Mouse (Mus musculus) heart, embryonic 13.5 days (tissue): ENCODE measurements around the gene Plcb1. TPM values are rescaled to one million over a fixed set of nuclear protein-coding genes. Genes with fewer than 3 reads are reported as not detected.
A peak's percentile ranks its signal among the peaks of the same experiment; 100 is the strongest.

ENCODE experiments used
- ATAC-seq: fragments of 200-750 bp; cut with Nextera tagmentation; 2 replicates; pipeline ENCODE4 v1.8.0; 2017; ENCODE audit warnings: moderate TSS enrichment; ENCODE audit not compliant: insufficient number of reproducible peaks, low FRiP score, low TSS enrichment; ENCODE audit errors: extremely low read depth
- H3K27ac ChIP-seq: fragments of 300-500 bp; sonication (generic); replicated peaks from 2 replicates; pipeline ENCODE4 v1.5.1; 2015; ENCODE audit warnings: moderate library complexity, mild to moderate bottlenecking, inconsistent platforms
- H3K27me3 ChIP-seq: fragments of 300-500 bp; sonication (generic); replicated peaks from 2 replicates; pipeline ENCODE4 v1.6.1; 2015; ENCODE audit warnings: mild to moderate bottlenecking, inconsistent platforms
- H3K36me3 ChIP-seq: fragments of 300-500 bp; sonication (generic); 2 replicates; pipeline ENCODE4 v1.6.1; 2015; ENCODE audit warnings: mild to moderate bottlenecking, inconsistent platforms
- H3K4me1 ChIP-seq: fragments of 300-500 bp; sonication (generic); 2 replicates; pipeline ENCODE4 v1.6.1; 2015; ENCODE audit warnings: inconsistent platforms
- H3K4me2 ChIP-seq: fragments of 300-500 bp; sonication (generic); 2 replicates; pipeline ENCODE4 v1.6.1; 2015; ENCODE audit warnings: inconsistent platforms, mild to moderate bottlenecking, moderate library complexity
- H3K4me3 ChIP-seq: fragments of 300-500 bp; sonication (generic); 2 replicates; pipeline ENCODE4 v1.5.1; 2015; ENCODE audit warnings: moderate library complexity, mild to moderate bottlenecking, inconsistent platforms
- H3K9ac ChIP-seq: fragments of 300-500 bp; sonication (generic); 2 replicates; pipeline ENCODE4 v1.6.1; 2015; ENCODE audit warnings: inconsistent platforms, mild to moderate bottlenecking, moderate library complexity
- H3K9me3 ChIP-seq: fragments of 300-500 bp; sonication (generic); 2 replicates; pipeline ENCODE4 v1.6.1; 2016; ENCODE audit warnings: inconsistent platforms
- WGBS: fragments of 180-500 bp; shearing (Covaris S2); methylation state at CpG from one replicate; pipeline ENCODE4 v1.1.7; 2015; ENCODE audit warnings: mixed read lengths; 5-methylcytosine and 5-hydroxymethylcytosine counted together
- polyA plus RNA-seq: library from polyadenylated mRNA; unstranded; fragments of >200 nt; fragmentation: Nextera tagmentation; extraction: Ambion mirVana; gene quantifications from 2 replicates; pipeline ENCODE4 v1.2.1, GENCODE M21; 2015

Gene Plcb1
- polyA plus RNA-seq, 1 experiment from 2014 or later, result 5.9 TPM

DNA sequence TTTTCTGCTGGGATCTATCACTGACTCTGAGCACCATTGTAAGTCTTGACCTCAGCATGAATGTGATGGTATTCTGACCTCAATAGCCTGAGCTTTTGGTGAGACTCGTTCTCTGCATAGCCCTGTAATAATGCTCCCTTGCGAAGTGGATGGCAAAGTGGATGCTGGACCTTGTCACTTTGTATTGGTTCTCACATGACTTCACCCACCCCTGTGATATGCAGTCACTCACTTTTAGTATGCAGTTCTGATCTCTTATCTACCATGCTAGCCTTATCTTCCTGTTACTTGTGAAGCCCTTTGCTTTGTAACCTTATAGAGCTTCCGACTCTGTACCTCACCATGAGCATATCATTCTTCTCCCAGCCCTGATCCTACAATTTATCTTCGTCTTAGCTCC lies 57.0 kb downstream of the Plcb1 start:
- H3K4me3 ChIP-seq, result no peak overlapping the region
- H3K27me3 ChIP-seq, result no peaks in the 10 kb centered on the region

DNA sequence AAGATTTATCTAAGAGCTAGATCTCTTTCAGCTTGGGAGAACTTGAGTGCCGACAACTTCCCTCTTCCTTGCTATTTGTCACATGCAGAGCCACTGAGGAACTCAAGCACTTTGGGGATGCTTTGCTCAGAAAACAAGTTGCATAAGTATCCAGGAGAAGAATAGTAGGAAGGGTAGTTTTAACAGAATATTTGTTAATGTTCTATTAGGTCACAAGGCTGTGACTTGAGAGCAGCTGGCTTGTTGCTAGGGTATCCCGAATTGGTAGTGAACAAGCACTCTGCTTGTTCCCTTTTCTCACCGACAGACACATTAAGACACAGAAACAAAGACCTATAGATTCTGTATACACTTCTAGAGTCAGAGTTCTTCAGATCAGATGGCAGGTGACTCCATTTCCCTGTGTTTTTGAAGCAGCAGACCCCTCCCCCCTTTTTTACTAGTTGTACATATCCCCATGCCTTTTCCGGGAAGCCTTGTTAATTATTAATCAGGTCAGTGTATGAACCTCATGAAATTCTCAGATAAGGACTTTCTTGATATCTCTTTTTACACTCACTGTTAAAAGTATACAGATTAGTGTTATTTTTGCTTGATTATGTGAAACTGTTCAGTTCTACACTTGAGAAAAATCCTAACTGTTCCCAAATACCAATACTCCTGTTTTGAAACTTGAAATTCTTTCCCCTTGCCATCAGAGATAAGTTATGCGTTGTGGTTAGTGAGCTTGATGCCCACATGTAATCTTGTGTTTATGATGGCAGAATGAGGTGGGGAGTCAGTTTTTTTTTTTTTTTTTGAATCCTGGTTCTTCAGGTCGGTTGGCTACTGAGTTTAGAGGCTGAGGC lies 58.7 kb downstream of the Plcb1 start:
- 60% methylated on average over 6 of the region's 6 CpGs for WGBS
- H3K4me2 ChIP-seq, result no peak overlapping the region
- ATAC-seq, result no peak

More for the DNA sequence above, 57.0 kb downstream of the Plcb1 start:
- Histone ChIP-seq H3K4me2 (no peak overlapping the region), H3K27ac (no peak overlapping the region), H3K4me1 (no peaks in the 10 kb centered on the region), H3K36me3 (no peaks in the 10 kb centered on the region), H3K9me3 (no peaks in the 10 kb centered on the region), H3K9ac (no peak overlapping the region)
- ATAC-seq, result no peak
- 50% methylated on average over 4 of the region's 4 CpGs for WGBS

DNA sequence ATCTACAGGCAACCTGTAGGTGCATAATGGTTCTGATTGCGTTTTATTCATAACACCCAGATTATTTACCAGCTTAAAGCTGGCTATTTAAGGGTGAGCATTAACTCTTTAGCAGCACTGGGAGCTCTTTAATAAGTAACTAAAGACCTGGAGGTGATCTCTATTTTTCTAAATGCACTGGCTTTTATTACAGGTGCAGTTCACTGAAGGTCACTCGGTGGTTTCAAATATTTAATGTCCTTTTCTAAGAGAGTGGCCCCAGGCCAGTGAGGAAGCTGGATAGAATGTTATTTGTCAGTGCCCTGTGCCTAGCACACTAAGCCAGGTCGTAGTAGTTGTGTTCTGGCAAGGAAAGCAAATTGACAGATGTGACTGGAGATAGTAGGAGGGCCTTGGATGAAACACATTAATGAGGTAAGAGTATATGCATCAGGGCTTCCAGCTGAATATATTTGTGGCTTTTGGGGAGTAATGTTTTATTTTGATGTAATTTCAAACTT lies 59.4 kb downstream of the Plcb1 start:
- WGBS, result 69% methylated on average over 3 of the region's 3 CpGs
- Histone ChIP-seq H3K4me3 (no peak overlapping the region), H3K9me3 (no peaks in the 10 kb centered on the region), H3K9ac (no peak overlapping the region), H3K4me1 (no peaks in the 10 kb centered on the region), H3K27ac (no peak overlapping the region), H3K36me3 (no peaks in the 10 kb centered on the region), H3K27me3 (no peaks in the 10 kb centered on the region), H3K4me2 (no peak overlapping the region)
- ATAC-seq, result no peak

More for the DNA sequence above, 58.7 kb downstream of the Plcb1 start:
- Histone ChIP-seq H3K27me3 (no peaks in the 10 kb centered on the region), H3K4me3 (no peak overlapping the region), H3K27ac (no peak overlapping the region), H3K36me3 (no peaks in the 10 kb centered on the region), H3K9ac (no peak overlapping the region), H3K9me3 (no peaks in the 10 kb centered on the region), H3K4me1 (no peaks in the 10 kb centered on the region)

DNA sequence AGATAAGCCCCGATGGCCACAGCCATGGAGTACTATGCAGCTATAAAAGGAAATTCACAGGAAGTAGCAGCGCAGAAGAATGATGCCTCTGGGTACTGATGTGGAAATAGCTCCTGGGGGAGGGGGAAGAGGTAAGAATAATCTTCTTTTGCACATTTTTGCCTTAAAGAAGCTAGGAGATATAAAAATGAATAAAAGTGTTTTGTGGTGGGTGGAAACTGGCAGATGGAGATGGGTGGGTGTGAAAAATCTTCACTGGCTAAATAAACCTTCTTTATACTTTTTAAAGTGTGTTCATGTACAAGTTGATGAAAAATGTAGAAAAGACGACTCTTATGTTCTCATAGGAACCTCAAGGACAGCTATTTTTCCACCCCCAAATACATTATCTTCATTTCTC lies 60.7 kb downstream of the Plcb1 start:
- Histone ChIP-seq H3K27me3 (no peaks in the 10 kb centered on the region), H3K36me3 (no peaks in the 10 kb centered on the region), H3K27ac (no peak overlapping the region), H3K9ac (no peak overlapping the region), H3K4me2 (no peak overlapping the region), H3K9me3 (no peaks in the 10 kb centered on the region), H3K4me1 (no peaks in the 10 kb centered on the region), H3K4me3 (no peak overlapping the region)
- 68% methylated on average over 3 of the region's 3 CpGs for WGBS
- no peak for ATAC-seq

DNA sequence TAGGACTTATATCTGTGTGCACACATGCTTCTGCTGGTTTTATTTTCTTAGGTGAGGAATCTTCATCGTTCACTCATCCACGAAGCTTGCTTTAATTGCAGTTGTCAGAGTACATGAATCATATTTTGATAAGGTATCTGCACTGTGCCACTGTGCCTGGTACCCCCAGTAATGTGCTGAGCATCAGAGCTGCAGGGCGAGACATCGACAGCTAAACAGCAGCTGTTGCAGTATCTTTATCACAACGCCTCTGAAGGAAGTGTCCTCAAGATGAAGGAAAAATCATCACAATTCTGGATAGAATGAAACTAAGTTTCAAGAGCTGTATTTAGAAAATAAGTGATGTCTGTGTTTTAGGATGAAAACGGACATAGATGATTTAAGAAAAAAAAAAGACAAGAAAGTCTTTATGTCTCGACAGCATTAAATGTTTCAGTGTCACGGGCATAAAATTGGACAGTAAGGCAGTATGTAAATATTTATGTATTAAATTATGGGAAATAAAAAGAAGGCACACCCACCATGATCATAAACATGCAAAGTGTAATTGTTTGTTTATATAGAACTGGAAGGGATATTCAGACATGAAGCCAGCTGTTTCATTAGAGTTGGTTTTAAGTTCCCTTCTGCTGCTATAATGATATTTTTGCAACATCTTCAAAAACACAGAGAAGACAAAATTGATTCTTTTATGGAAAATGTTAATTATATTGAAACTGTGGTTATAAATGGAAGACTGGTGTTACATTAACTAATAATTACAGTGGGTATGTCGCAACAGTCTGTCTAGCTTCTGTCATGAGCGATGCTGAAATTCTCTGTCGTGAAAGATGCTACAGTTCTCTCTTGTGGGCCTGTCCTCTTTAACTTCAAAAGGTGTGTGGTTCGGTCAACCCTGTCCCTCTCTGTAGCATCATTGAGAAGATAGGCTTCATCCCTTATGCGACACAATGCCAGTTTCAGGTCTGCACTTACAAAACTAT lies 65.6 kb downstream of the Plcb1 start:
- Histone ChIP-seq H3K9me3 (no peaks in the 10 kb centered on the region), H3K9ac (no peak overlapping the region), H3K4me2 (no peak overlapping the region), H3K36me3 (no peaks in the 10 kb centered on the region), H3K4me3 (no peak overlapping the region), H3K27me3 (no peaks in the 10 kb centered on the region), H3K4me1 (peaks cover 5% of the 10 kb centered on the region), H3K27ac (no peak overlapping the region)
- no peak for ATAC-seq
- WGBS, result 63% methylated on average over 13 of the region's 13 CpGs

DNA sequence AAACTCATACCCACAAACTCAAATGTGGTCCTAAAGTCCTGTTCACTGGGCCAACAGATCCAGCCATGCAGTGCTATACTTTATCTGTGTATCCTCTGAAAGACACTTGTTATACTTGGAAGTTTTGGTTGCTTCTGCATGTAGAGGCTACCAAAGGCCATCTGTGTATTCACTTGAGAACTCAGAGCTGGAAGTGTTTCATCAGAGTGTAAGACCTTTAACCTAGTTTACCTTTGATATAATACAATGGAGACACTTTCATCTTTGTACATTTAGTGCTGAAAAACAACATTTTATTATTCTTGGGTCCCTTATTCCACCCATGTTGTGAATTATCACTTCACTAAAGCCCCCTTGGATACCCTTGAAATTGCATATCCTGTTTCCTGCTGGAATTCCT lies 70.4 kb downstream of the Plcb1 start:
- no peaks in the 10 kb centered on the region for H3K9me3 ChIP-seq
- no peak overlapping the region for H3K27ac ChIP-seq
- ATAC-seq, result no peak
- no peaks in the 10 kb centered on the region for H3K27me3 ChIP-seq
- H3K9ac ChIP-seq, result no peak overlapping the region
- no peak overlapping the region for H3K4me3 ChIP-seq
- H3K36me3 ChIP-seq, result no peaks in the 10 kb centered on the region
- H3K4me2 ChIP-seq, result no peak overlapping the region
- peaks cover 5% of the 10 kb centered on the region for H3K4me1 ChIP-seq

DNA sequence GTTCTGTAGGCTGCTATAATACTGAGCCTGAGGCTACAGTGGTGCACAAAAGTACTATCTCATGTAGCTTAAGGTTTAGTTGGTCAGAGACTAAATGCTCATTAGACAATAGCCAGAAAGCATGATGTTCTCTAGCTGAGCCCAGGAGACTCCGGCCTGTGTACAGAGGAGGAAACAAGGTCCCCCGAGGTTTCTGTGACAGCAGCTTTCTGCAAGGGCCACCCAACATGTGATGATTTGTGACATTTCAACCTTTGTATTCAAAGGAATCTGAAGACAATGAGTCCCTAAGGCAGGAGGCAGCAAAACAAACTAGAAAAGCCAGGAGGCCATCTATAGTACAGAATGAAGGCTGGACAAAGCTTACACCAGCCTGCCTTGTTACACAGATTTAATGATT lies 70.8 kb downstream of the Plcb1 start:
- H3K27ac ChIP-seq, result no peak overlapping the region
- no peak overlapping the region for H3K4me2 ChIP-seq
- H3K27me3 ChIP-seq, result no peaks in the 10 kb centered on the region
- H3K4me1 ChIP-seq, result peaks cover 5% of the 10 kb centered on the region
- WGBS, result 55% methylated on average over 2 of the region's 2 CpGs
- no peaks in the 10 kb centered on the region for H3K9me3 ChIP-seq
- H3K4me3 ChIP-seq, result no peak overlapping the region
- no peak for ATAC-seq
- no peak overlapping the region for H3K9ac ChIP-seq
- no peaks in the 10 kb centered on the region for H3K36me3 ChIP-seq

DNA sequence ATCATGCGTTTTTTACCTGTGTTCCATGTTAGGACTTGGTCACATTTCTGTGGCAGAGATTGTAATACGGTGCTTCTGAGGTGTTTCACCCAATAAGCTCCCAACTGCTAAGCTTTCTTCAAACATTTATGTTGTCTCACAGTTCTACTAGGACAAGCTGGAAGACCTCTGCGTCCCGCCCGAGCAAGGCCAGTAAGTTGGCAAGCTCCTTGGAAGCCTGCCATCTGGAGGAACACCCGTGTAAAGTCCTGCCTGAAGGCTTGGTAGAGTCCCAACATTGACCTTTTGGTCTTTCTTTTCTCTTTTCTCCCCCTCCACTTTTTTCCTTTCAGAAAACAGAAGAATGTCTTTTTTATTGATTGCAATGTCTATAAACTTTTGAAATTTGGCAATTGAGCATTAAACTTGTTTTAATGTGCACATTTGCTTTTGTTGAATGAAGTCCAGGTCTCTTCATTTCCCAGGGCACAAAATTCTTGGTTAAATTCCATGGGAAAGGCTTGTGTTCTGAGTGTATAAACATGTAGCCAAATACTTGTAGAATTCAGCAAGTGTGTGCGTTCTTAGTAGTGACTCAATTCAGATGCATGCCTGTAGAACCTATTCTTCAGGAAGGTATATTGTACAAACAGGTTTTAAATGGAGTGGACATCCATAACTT lies 79.2 kb downstream of the Plcb1 start:
- Histone ChIP-seq H3K4me2 (no peak overlapping the region), H3K27ac (no peak overlapping the region), H3K4me1 (no peaks in the 10 kb centered on the region), H3K27me3 (no peaks in the 10 kb centered on the region), H3K36me3 (no peaks in the 10 kb centered on the region), H3K9ac (no peak overlapping the region), H3K9me3 (no peaks in the 10 kb centered on the region), H3K4me3 (no peak overlapping the region)
- WGBS, result 74% methylated on average over 7 of the region's 7 CpGs
- no peak for ATAC-seq

DNA sequence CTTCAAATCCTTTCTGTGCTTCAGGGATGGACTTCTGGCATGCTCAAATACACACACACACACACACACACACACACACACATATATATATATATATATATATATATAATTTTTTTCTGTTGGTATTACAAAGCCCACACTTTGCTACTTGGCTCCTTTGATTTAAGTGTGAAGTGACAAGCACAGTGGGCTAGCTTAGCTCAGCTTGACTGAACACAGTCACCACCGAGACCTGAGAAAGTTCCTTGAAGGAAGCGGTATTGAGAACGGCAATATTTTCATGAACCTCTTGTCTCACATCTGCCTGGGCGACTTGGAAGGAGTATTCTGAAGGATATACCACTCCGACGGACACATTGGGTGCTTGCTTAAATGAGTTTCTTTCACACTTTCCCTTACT lies 81.5 kb downstream of the Plcb1 start:
- Histone ChIP-seq H3K4me1 (peaks cover 12% of the 10 kb centered on the region), H3K9ac (no peak overlapping the region), H3K36me3 (no peaks in the 10 kb centered on the region), H3K4me3 (no peak overlapping the region), H3K4me2 (no peak overlapping the region), H3K9me3 (no peaks in the 10 kb centered on the region), H3K27me3 (no peaks in the 10 kb centered on the region), H3K27ac (no peak overlapping the region)
- 81% methylated on average over 6 of the region's 6 CpGs for WGBS
- no peak for ATAC-seq

DNA sequence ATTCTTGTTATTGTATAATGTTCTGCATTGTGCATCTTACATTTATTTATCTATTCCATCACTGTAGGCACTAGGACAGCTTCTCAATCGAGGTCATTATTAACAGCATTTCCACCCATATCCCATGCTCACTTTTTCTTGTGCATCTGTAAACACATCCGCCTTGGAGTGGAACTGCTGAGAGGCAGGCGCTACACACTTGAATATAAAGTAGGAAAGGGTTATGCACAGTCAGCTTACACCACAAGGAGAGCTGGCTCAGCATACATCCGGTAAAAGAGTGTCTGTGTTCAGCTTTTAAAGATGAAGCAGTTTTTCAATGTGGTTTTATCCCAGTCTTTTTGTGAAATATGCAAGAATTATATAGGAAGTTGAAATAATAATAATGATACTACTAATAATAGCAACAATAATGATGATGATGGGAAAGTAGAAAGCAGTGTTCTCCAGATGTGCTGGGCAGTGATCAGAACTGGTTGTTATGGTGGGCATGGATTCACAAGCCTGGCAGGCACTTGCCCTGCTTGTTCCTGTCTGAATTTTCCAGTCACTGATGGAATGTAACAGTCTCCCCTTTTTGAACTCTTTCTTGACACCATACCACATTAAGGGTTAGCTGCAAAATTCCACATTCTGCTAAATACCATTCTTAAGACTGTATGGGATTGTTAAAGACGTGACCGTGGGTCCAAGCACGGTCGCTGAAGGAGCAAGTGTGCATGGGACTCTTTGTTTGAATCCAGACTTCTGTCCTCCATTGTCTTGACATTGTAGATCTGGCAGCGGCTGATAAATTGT lies 86.0 kb downstream of the Plcb1 start:
- Histone ChIP-seq H3K9ac (no peak overlapping the region), H3K4me1 (peaks cover 18% of the 10 kb centered on the region), H3K27ac (peak overlapping the region; percentile 80), H3K36me3 (no peaks in the 10 kb centered on the region), H3K9me3 (no peaks in the 10 kb centered on the region), H3K4me2 (peak overlapping the region; percentile 55), H3K4me3 (no peak overlapping the region), H3K27me3 (no peaks in the 10 kb centered on the region)
- no peak for ATAC-seq
- WGBS, result 38% methylated on average over 9 of the region's 9 CpGs

DNA sequence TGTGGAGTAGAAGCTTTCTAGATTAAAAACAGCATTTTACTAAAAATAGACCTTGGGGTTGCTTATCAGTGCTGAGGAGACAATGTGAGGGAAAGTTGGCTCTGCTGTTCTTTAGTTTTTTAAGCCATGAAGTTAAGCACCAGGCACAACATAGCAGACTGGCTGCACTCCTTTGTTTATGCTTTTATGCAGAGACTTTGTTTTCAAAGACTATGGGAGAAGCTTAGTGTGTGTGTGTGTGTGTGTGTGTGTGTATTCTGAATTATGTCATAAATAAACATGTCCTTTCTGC lies 86.6 kb downstream of the Plcb1 start:
- no peak for ATAC-seq

More for the DNA sequence above, 86.6 kb downstream of the Plcb1 start:
- no peaks in the 10 kb centered on the region for H3K9me3 ChIP-seq
- H3K27me3 ChIP-seq, result no peaks in the 10 kb centered on the region
- no peaks in the 10 kb centered on the region for H3K36me3 ChIP-seq
- H3K4me2 ChIP-seq, result peak overlapping the region; percentile 55
- H3K9ac ChIP-seq, result no peak overlapping the region
- no peak overlapping the region for H3K4me3 ChIP-seq
- peak overlapping the region; percentile 80 for H3K27ac ChIP-seq
- H3K4me1 ChIP-seq, result peaks cover 18% of the 10 kb centered on the region
